Mouse (Mus musculus) yolk sac, embryonic 10.5 days (tissue): Measurements from ENCODE around the gene Tbxa2r.
A peak's percentile ranks its signal among the peaks of the same experiment; 100 is the strongest.

Experiments
- DNase-seq: peaks from one replicate; pipeline ENCODE4 v3.0.0-alpha.2; 2017; ENCODE audit warnings: low spot score

Tbxa2r gene

DNA sequence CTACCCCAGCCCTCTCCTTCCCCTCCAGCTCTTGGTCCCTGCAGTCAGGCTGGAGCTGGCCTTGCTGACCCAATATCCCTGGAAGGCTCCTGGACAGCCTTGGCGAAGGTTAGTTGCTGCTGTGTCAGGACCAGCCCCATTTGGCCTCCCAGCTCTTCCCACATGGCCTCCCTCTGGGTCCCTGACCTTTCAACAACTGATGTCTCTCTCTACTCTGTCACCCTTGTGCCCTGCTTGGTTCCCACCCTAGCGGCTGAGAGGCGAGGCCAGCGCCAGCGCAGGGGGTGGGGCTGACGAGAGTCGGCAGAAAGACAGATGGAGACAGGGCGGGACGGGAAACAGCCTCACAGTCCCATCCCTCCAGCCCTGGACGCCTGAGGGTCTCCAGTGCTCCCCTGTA lies at the start of gene Tbxa2r:
Tbxa2r (plus strand) TSS at position 346 of the 400 bp plus-strand sequence.
- DNase-seq, result no peak

DNA sequence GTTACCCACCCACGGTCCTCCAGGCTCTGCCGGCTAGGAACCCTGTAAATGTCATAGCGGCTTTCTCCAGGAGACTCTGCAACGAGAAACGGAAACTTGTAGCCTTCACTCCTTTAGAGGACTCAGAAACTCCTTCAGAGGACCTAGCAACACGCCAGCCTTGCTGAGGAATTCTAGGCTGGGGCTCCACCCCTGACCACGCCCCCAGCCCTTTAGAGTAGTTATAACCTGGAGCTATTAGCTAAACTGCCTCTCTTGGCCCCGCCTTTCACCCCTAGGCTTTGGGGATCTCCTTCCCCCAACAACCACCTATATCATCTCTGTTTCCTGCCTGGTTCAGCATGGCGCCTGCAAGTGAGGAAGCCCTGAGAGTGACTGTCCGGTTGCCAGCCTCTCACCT lies 49.0 kb upstream of the Tbxa2r start:
- no peak for DNase-seq

DNA sequence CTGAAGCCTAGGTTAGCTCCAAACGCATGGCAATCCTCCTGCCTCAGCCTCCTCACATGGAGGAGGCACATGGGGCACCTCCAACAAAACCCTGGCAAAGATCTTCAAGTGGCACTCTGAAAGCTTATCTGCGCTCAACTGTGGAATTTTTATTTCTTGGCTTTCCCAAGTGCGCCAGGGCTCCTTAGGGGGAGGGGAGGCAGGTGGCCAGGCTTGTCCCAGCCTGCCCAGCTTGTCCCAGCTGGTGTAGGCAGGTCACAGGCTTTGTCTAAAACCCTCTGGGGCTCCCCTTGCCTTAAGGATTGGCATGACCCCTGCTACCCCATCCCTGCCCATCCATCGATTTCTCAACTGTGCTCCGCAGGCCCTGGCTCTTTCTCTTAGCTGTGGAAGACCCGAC lies 44.3 kb upstream of the Tbxa2r start:
- DNase-seq, result no peak

DNA sequence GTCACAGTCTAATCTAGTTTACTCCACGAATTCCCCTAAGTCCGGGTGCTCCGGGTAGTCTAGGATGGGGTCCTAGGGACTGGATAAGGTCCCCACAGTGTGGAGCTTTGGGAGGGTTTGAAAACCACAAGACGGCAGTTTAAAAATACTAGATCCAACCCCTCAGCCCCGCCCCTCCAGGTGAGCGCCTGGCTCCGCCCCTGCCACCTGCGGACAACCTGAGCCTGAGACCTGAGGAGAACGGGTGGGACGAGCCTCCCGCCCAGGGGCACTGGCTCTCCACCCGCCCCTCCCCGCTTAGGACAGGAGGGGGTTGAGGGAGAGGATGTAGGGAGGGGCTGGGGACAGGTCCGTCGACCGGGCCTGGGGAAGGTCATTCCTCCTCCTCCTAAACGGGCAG lies 43.8 kb upstream of the Tbxa2r start:
- peak; percentile 77 for DNase-seq

DNA sequence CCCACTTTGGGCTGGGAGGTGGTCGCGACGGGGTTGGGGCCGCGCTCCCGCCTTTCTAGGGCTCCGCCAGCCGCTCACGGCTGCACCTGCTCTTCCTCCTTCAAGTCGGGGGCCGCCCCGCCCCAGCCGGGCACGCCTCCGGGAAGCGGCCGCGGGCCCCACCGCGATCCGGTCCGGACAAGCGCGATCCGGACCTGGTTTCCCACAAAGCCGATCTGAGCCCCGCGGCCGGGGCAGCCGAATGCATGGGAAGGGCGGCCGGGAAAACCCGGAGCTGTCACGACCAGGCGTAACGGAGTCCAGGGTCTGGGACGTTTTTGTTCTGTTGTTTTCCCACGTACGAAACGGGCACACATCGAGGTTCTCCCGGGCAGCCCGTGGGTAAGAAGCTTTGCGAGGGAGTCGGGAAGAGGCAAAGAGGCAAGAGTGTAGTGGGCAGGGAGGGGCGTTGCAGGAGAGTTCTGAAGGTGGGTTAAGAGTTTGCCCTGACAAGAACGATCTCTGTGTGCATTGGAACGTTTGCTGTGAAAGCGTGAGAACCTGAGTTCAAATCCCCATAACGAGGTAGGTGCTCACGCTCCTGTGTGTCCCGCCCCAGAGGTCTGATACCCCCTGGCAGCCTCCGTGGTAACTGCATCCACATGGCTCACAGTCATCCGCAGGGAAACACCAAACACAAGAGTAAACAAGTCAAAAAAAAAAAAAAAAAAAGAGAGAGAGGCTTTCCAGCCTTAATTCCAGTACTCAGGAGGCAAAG lies 42.7 kb upstream of the Tbxa2r start:
- DNase-seq, result peak; percentile 92

DNA sequence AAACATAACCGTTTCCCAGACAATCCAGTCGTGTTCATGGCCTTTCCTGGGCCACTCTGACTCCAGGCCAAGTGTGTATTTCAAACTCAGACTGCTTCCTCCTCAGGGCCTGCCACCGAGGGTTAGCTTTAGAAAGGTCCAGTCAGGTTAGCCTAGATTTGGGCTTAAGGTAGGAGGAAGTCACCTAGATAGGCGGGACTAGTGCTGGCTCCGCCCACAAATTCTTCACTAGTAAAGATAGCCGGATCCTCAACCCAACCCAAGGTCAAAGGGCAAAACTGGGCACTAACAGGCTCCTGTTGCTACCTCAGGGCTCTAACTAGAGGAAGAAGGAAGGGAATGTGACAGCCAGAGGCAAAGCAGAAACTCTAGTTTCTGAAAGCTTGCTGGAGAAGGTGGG lies 41.9 kb upstream of the Tbxa2r start:
- peak; percentile 89 for DNase-seq

DNA sequence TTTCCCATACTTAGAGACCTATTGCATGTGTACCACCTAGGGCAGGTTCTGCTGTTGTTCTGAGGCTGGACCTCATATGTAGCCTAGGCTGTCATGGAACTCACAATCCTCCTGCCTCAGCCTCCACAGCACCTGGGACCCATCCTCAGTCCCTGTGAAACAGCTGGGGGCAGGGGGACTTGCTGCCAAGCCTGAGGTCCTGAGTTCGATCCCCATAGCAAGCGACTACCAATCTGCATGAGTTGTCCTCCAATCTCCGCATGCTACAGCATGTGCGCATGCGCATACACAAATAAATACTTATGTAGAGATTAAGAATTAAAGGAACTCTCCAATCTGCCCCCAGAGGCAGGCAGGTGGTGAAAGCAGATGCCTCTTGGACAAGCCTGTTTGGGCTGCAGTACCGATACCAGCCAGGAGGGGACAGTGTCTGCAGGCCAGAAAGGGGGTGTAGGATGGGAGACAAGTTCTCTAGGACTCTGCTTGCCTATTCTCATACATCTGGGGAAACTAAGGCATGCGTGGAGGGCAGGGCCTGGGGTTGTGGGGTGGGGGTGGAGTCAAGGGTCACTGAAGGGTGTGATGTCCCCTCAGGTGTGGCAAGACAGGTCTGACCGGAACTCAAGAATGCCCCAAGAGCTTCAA lies 40.9 kb upstream of the Tbxa2r start:
- no peak for DNase-seq

DNA sequence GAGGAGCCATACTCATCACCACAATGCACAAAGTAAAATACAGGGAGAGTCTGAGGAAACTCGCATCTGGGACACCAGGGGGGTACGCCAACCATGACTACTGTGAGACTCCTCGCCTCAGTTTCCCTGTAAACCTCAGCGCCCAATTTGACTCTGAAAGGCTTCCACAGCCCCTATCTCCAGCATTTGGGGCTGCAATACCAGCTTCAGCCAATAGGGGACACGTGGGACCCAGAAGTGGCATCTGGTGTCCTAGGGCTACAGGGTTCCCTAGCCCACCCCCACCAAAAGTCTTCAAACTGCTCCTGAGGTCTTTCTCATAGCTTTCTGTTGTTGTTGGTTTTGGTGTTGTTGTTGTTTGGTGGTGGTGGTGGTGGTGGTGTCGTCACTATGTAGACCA lies 39.9 kb upstream of the Tbxa2r start:
- DNase-seq, result no peak

DNA sequence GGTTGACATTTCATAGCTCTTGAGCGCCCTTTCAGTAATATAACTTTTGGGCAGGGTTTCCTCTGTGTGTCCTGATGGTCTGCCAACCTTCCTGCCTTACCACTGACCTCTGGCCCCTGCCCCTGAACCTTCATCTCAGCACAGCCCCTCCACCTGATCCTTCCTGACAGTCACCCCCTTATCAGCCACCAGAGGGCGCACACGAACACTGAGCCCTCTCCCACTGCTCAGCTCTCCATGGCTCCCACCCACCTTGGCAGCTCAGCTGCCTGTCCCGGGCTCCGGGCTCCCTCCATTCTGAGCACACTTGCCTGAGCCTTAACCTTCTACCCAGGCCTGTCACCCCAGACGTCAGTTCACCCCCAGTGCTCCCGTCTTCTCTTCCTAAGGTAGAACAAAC lies 39.3 kb upstream of the Tbxa2r start:
- peak; percentile 77 for DNase-seq

DNA sequence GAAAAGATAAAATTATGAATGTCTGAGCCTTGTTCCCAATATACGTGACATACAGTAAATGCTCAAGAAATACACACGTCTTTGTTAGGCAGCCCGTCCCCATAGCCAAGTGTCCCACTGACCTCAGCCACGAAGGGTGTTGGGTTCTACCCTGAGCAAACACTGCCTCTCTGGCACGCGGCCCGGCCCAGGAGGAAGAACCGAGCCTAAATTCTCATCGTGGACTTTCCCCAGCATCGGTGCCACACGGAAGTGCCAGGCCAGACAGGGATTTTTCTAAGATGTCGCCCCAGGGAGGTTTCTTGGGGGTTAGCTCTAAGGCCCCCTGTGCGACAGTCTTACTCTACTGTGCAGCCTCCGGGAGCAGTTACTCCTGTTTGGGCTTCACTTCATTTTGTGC lies 38.7 kb upstream of the Tbxa2r start:
- DNase-seq, result no peak

DNA sequence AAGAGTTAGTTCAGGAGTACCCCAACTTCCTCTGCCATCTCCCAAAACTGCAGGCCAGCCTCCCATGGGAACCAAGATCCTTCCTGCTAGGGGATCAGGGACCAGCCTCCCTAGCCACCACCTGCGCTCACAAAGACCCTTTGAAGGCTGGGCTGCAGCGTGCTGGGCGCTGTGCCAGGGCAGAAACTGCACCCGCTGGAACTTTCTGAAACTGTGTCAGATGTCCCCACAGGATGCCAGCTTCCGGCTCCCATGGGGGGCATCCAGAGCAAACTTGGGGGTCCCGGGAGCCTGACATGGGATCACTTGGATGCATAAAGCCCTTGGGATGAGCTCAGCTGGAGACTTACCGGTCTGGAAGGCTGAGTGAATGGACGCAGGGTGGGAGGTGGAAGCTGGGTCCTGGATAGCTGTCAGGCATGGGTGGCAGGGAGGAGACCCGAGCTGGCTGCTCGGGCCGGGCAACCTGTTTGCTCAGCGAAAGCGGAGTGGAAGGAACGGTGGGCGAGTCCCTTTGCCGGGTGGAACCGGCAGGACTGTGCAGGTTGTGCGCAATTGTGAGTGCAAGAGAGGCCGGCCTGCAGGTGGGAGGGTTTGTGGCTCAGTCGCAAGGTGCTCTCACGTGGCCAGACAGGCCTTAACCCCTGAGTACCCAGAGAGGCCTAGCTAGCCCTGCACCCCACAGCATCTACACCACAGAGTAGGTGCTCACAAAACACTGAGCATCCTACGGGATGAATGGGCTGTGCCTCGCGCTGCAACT lies 37.7 kb upstream of the Tbxa2r start:
- DNase-seq, result peak; percentile 61

DNA sequence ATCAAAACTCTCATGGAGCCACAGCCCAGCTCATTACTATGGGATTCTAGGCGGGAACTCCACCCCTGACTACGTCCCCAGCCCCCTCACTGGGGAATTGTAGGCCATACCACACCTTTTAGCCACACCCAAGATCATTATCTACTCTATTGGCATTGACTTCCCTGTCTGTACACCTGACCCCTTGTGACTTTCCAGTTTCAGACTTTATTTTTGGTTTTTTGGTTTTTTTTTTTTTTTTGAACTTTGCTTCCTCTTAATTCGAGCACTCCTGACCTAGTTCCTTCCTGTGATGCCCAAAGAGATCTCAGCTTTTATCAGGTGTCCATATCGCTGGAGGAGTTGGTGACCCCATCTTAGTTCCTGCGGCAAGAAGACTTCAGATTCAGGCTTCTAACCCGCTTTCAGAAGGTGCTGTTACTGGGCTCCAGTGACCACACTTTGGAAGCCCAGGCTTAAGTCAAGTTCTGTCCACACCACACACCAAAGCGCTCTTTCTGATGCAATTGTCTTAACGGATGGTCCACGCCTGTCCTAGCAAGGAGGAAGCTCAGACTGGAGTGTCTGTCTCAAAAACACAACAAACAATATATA lies 36.9 kb upstream of the Tbxa2r start, which contains the start of gene Tjp3:
Tjp3 (minus strand) TSS at position 71 of the 594 bp plus-strand sequence.
- DNase-seq, result no peak

DNA sequence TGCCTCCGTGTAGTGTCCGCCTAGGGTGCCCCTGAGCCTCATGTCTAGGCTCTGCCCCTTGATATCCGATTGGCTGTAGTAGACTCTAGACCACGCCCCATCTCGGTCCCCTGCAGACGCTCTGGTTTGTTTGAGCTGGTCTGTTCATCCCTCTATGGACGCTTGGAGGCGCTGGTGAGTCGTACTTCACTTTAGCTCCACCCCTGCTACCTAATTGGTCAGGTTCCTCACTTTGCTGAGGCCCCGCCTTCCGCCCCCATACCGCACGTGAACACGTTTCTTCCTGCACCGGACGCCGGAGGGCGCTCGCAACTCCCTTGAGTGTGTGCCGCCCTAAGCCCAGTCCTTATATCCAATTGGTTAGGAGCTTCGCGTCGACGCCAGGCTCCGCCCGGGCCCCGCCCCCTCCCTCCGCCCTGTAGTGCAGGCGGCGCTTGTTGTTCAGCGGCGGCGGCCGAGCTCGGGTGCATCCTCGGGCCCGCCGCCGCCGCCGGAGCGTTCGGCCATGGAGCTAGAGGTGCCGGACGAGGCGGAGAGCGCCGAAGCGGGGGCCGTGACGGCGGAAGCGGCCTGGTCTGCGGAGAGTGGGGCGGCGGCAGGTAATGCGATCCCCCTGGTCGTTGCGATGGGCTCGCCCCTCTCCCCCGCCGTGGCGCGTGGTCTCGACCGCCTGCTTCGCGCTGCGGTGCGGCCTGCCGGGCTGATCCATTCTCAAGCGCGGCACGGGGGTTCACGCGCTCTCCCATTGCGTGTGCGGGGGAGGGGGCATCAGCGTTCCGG lies 35.8 kb upstream of the Tbxa2r start, which contains the start of gene Pip5k1c:
Pip5k1c (plus strand) TSS at position 410 of the 780 bp plus-strand sequence.
- peak; percentile 100 for DNase-seq

DNA sequence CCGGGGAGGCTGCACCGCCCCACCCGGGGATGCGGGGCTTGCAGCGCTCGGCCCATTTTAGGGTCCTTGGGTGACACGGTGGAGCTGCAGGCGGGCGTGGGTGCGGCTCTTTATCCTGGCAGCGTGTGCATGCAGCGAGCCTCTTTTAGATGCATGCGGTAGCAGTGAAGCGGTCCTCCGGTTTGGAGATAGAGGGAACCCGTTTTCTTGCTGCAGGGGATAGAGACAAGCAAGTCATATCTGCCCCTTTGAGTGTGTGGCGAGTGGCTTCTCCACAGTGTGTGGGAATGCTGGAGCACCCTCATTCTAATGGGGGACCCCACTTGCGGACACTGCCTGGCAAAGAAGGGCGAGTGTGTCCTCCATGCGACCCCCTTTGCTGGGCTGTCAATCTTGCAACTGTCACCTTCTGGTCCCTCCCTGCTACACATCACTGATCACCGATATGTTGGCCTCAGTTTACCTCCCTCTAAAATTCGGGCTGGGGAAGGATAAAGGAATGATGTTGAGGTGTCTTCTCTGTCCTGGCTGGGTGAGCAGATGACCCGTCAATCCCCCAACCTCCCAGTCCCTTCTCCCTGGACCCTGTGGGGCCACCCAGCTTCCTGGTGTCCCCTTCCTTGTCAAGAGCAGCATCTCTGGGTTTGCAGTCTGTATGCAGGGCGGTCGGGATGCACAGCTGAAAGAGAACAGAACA lies 35.0 kb upstream of the Tbxa2r start:
- DNase-seq, result no peak

DNA sequence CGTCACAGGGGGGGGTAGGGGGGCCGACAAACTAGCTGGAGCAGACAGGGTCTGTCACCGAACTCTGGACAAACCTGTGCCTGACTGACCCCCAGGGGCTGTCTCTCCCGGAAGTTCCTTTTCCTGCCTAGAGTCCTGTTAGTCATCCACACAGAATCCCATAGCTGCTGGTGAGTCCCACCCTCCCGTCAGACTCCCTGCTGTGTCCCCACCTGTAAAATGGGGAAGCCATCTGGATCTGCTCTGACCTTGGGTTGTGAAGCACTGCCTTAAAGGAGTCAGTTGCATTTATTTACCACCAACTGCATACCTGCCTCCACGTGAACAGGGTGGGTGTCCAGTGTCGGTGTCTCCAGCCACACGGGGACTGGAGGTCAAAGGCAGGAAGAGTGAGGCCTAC lies 34.1 kb upstream of the Tbxa2r start:
- no peak for DNase-seq

DNA sequence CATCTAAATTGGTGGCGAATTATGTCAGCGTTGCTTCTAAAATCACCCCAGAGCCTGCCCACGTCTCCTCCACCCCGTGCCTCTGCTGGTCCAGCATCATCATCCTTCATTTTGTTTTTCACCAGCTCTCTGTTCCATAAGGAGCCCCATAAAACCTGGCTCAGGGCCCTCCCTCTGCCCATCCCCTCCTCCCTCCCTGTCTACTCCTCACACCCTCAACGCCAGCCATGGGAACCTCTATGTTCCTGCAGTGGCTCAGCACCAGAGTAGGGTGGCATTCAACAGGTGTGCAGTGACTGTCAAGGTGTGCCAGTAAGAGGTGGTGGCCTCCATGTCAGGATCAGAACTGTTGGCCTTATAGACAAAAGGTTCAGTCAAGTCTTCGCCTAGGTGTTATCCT lies 33.3 kb upstream of the Tbxa2r start:
- DNase-seq, result no peak

DNA sequence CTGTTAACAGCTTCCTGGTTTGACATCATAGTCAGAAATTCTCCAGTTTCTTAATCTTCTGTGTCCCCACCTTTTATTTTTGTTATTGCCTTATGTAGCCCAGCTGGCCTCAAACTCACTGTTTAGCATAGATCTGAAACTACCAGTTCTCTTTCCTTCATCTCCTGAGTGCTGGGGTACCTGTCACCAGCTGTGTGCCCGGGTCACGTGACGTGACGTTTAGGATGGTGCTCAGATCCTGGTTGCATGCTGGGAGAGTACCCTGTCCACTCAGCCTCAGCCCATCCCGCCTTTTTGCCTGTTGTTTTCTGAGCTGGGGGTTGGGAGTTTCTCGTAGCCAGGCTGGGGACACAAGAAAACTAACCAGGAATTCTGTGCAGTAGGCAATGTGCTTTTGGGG lies 31.3 kb upstream of the Tbxa2r start:
- no peak for DNase-seq

DNA sequence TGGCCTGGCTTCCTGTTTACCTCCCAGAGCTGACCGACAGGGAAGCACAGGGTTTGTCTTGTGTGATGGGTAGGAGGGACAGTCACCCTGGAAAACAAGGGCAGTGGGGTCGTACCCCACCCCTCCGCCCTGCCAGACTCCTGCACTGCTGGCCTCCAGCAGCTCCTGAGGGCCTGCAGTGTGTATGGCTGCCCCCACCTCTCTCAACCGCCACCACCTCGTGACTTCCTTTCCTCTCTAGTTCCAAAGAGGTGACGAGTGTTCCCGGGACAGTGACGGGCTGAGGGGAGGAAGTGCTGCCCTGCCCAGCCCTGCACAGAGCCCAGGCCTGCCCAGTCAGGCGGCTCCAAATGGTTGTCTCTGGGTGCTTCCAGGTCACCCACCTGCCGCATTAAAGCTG lies 30.7 kb upstream of the Tbxa2r start:
- peak; percentile 66 for DNase-seq

DNA sequence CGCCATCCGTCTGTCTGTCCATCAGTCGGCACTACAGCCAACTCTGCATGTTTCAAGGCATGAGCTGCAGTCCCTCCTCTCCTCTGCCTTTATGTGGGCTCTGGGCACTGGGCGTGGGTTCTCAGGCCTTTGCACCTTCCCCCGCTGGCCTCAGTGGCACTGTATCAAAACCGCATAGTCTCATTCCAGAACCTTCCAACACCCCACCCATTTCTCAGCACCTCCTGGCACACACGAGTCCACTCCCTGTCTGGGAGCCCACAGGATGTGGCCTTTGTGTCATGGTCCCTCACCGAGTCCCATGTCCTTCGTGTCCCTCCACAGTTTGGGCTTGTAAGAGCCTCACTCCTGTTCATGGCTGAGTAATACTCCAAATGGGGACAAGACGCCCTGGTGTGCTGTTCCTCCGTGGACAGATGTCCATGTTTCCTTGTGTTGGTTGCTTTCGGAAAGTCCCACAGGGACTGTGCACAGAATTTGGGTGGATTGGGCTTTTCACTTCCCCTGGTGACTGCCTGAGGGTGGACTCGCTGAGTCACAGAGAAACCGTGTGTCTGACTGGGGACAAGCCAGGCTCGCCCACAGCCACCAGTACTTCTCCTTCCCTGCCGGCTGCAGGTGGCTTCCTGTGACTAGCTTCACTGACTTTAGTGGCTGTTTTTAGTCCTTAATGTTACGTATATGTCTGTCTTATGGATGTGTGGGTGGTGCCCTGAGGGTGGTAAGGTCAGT lies 30.0 kb upstream of the Tbxa2r start:
- no peak for DNase-seq

DNA sequence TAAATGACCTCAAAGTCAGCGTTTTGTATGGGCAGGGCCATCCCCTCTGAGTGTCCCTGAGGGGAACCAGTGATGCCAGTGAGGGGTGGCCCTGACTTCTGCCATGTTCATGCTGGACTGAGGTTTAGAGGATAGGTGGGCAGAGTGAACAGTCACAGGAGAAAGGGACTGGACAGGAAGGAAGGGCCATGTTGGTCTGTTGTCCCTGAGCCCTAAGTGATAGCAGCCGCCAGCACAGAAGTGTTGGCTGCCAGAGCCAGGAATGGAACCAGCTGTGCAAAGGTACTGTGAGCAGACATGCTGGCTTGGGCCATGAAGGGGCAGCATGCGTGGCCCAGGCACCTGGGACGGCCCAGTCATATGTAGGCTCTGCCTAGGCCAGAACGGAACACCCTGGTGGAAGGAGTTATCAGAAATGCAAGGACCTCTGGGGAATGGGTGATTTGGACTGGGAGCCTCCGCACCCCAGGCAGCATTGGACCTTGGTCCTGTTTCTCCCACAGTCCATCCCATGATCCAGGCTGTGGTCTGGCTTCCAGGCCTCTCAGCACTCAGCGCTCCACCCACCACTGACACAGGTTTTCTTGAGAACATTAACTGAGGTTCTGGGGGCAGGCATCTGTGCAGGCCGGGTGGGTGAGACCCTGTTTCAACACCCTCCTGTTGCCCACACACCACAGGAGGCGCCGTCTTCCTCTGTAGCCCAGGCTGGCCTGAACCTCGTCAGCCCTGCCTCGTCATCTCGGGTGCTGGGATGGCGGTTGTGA lies 28.8 kb upstream of the Tbxa2r start:
- peak; percentile 87 for DNase-seq
